Mouse (Mus musculus): ENCODE results near the gene Ufsp2.

- TF ChIP-seq EP300 (IDR thresholded peaks at IDR 0.05; ENCODE audit: low read depth in 1 of 2, low read length in 2 of 2) (no peak; a peak in 1 of 4 replicates), TAL1 (IDR thresholded peaks at IDR 0.05; ENCODE audit: low read length) (no peak), NRF1 (IDR thresholded peaks at IDR 0.05; ENCODE audit: insufficient read depth, low read depth, low read length, poor library complexity, severe bottlenecking) (no peak), TCF12 (IDR thresholded peaks at IDR 0.05; ENCODE audit: low read depth, low read length) (0 out of 2 replicates have a peak, but pooled peaks have one; percentile 20), ZC3H11A (IDR thresholded peaks at IDR 0.05; ENCODE audit: low read depth, low read length) (no peak), ZNF384 (IDR thresholded peaks at IDR 0.05; ENCODE audit: low read depth, low read length) (no peak), CTCF (IDR thresholded peaks at IDR 0.05 in 2 of 3, conservative IDR thresholded peaks at IDR 0.05 in 1 of 3; ENCODE audit: control insufficient read depth in 1 of 3, insufficient read depth in 1 of 3, low read depth in 2 of 3, low read length in 3 of 3, poor library complexity in 1 of 3, severe bottlenecking in 1 of 3) (peak in 1 of 3 experiments; percentile 31; a peak in 1 of 6 replicates)
Observed at GRCm38 (mm10) chr8:45973988-45974505, 1.3 kb upstream of the Ufsp2 start.
